Mouse (Mus musculus) ES-Bruce4 (cell line): Measurements from ENCODE around the gene Myh6.

Source experiments
- CTCF ChIP-seq: IDR thresholded peaks from one replicate; pipeline ENCODE4 v1.8.1; 2011; ENCODE audit warnings: low read depth, low read length
- EP300 ChIP-seq: IDR thresholded peaks from 2 replicates; pipeline ENCODE4 v1.6.1; 2011; ENCODE audit warnings: low read depth, low read length; ENCODE audit not compliant: insufficient read depth
- POLR2A ChIP-seq: IDR thresholded peaks from one replicate; pipeline ENCODE4 v1.8.1; 2011; ENCODE audit warnings: low read length; ENCODE audit not compliant: insufficient read depth

- TF ChIP-seq CTCF: no peak
- no peak for TF ChIP-seq POLR2A
- TF ChIP-seq EP300: no peak
These were observed 35.4 kb upstream of the Myh6 start for GRCm38 (mm10) chr14:55001938-55002686.
